Mouse (Mus musculus) MEL (cell line): ENCODE measurements around the gene Mmd. TPM values are rescaled to one million over a fixed set of nuclear protein-coding genes. Genes with fewer than 3 reads are reported as not detected.

ENCODE experiments used
- DNase-seq: peaks from one replicate; pipeline ENCODE4 v3.0.0; 2011; ENCODE audit warnings: low read depth, low spot score
- H3K27ac ChIP-seq: 2 replicates; pipeline ENCODE4 v1.5.1; 2012; ENCODE audit warnings: low read depth, mild to moderate bottlenecking, control low read depth, low read length, moderate library complexity; ENCODE audit not compliant: control insufficient read depth
- H3K27me3 ChIP-seq, 2 experiments: fragments of 150-350 bp in 1 of 2; sonication (generic) in 1 of 2; 2 replicates each; pipeline ENCODE4 v1.6.1; 2012; ENCODE audit warnings: low read length in 2 of 2, mild to moderate bottlenecking in 2 of 2, improper control_type of control experiment in 1 of 2, moderate library complexity in 1 of 2; ENCODE audit not compliant: insufficient read depth in 2 of 2, control insufficient read depth in 1 of 2
- H3K36me3 ChIP-seq, 2 experiments: 2 replicates each; pipeline ENCODE4 v1.6.1; 2012 to 2014; ENCODE audit warnings: low read length in 2 of 2, improper control_type of control experiment in 1 of 2, inconsistent platforms in 1 of 2, mild to moderate bottlenecking in 1 of 2; ENCODE audit not compliant: insufficient read depth in 2 of 2, control insufficient read depth in 1 of 2
- H3K4me1 ChIP-seq, 2 experiments: fragments of 150-350 bp in 1 of 2; sonication (generic) in 1 of 2; 2 replicates each; pipeline ENCODE4 v1.6.1; 2012; ENCODE audit warnings: low read length in 2 of 2, improper control_type of control experiment in 1 of 2, mild to moderate bottlenecking in 1 of 2; ENCODE audit not compliant: insufficient read depth in 2 of 2, control insufficient read depth in 1 of 2
- H3K4me3 ChIP-seq, 2 experiments: fragments of 150-350 bp in 1 of 2; sonication (generic) in 1 of 2; 2 replicates each; pipeline ENCODE4 v1.5.1; 2012; ENCODE audit warnings: low read depth in 2 of 2, low read length in 2 of 2, mild to moderate bottlenecking in 2 of 2, moderate library complexity in 2 of 2, control low read depth in 1 of 2, improper control_type of control experiment in 1 of 2; ENCODE audit not compliant: control insufficient read depth in 1 of 2, insufficient read depth in 1 of 2
- H3K79me2 ChIP-seq: 2 replicates; pipeline ENCODE4 v1.6.1; 2012; ENCODE audit warnings: mild to moderate bottlenecking, low read length, moderate library complexity; ENCODE audit not compliant: control insufficient read depth, poor library complexity, insufficient read depth
- H3K9ac ChIP-seq: 2 replicates; pipeline ENCODE4 v1.6.1; 2012; ENCODE audit warnings: low read depth, mild to moderate bottlenecking, control low read depth, low read length, moderate library complexity; ENCODE audit not compliant: control insufficient read depth, poor library complexity, severe bottlenecking
- H3K9me3 ChIP-seq: fragments of 150-350 bp; sonication (generic); replicated peaks from 2 replicates; pipeline ENCODE4 v1.6.1; 2012; ENCODE audit warnings: mild to moderate bottlenecking, low read length, improper control_type of control experiment, moderate library complexity; ENCODE audit not compliant: insufficient read depth
- BHLHE40 ChIP-seq: IDR thresholded peaks from 2 replicates; pipeline ENCODE4 v1.6.1; 2012; ENCODE audit warnings: low read depth, mild to moderate bottlenecking, inconsistent platforms, low read length, improper control_type of control experiment, borderline replicate concordance
- CHD1 ChIP-seq: IDR thresholded peaks from 2 replicates; pipeline ENCODE4 v1.6.1; 2012; ENCODE audit warnings: low read depth, mild to moderate bottlenecking, inconsistent platforms, low read length, improper control_type of control experiment
- CHD2 ChIP-seq: IDR thresholded peaks from 2 replicates; pipeline ENCODE4 v1.6.1; 2011; ENCODE audit warnings: low read length, improper control_type of control experiment
- CTCF ChIP-seq, 3 experiments: IDR thresholded peaks in 2 of 3; conservative IDR thresholded peaks in 1 of 3; 2 replicates each; pipeline ENCODE4 v1.5.1; 2011 to 2012; ENCODE audit warnings: low read length in 3 of 3, low read depth in 2 of 3, mild to moderate bottlenecking in 2 of 3, improper control_type of control experiment in 1 of 3, inconsistent platforms in 1 of 3, mixed read lengths in 1 of 3, moderate library complexity in 1 of 3; ENCODE audit not compliant: control insufficient read depth in 1 of 3, insufficient read depth in 1 of 3, poor library complexity in 1 of 3, severe bottlenecking in 1 of 3
- ELF1 ChIP-seq: IDR thresholded peaks from 2 replicates; pipeline ENCODE4 v1.6.1; 2014; ENCODE audit warnings: low read depth, mild to moderate bottlenecking, inconsistent platforms, low read length, improper control_type of control experiment, moderate library complexity
- EP300 ChIP-seq, 2 experiments: IDR thresholded peaks; 2 replicates each; pipeline ENCODE4 v1.6.1; 2011; ENCODE audit warnings: improper control_type of control experiment in 2 of 2, low read length in 2 of 2, low read depth in 1 of 2, mild to moderate bottlenecking in 1 of 2
- ETS1 ChIP-seq: IDR thresholded peaks from 2 replicates; pipeline ENCODE4 v1.6.1; 2012; ENCODE audit warnings: low read depth, mild to moderate bottlenecking, inconsistent platforms, low read length, improper control_type of control experiment, moderate library complexity
- GATA1 ChIP-seq: IDR thresholded peaks from 2 replicates; pipeline ENCODE4 v1.6.1; 2011; ENCODE audit warnings: low read depth, low read length, improper control_type of control experiment
- JUND ChIP-seq: IDR thresholded peaks from 2 replicates; pipeline ENCODE4 v1.6.1; 2011; ENCODE audit warnings: low read depth, mild to moderate bottlenecking, improper control_type of control experiment, low read length
- MAX ChIP-seq: IDR thresholded peaks from 2 replicates; pipeline ENCODE4 v1.6.1; 2011; ENCODE audit warnings: low read length, improper control_type of control experiment
- MEF2A ChIP-seq: IDR thresholded peaks from 2 replicates; pipeline ENCODE4 v1.6.1; 2014; ENCODE audit warnings: low read depth, mild to moderate bottlenecking, inconsistent platforms, low read length, improper control_type of control experiment; ENCODE audit not compliant: poor library complexity, insufficient replicate concordance, severe bottlenecking; ENCODE audit errors: extremely low read depth
- MXI1 ChIP-seq: IDR thresholded peaks from 2 replicates; pipeline ENCODE4 v1.6.1; 2011; ENCODE audit warnings: mild to moderate bottlenecking, low read depth, low read length, improper control_type of control experiment
- MYB ChIP-seq: IDR thresholded peaks from 2 replicates; pipeline ENCODE4 v1.6.1; 2011; ENCODE audit warnings: mild to moderate bottlenecking, low read depth, low read length, improper control_type of control experiment
- NELFE ChIP-seq: IDR thresholded peaks from 2 replicates; pipeline ENCODE4 v1.6.1; 2011; ENCODE audit warnings: low read depth, low read length, improper control_type of control experiment
- NRF1 ChIP-seq: IDR thresholded peaks from 2 replicates; pipeline ENCODE4 v1.6.1; 2014; ENCODE audit warnings: low read depth, mild to moderate bottlenecking, inconsistent platforms, low read length, improper control_type of control experiment, moderate library complexity; ENCODE audit not compliant: poor library complexity, insufficient read depth, severe bottlenecking
- POLR2A ChIP-seq, 2 experiments: IDR thresholded peaks; 2 replicates each; pipeline ENCODE4 v1.6.1; 2011 to 2012; ENCODE audit warnings: low read length in 2 of 2, mild to moderate bottlenecking in 2 of 2, control low read depth in 1 of 2, improper control_type of control experiment in 1 of 2, low read depth in 1 of 2, moderate library complexity in 1 of 2; ENCODE audit not compliant: control insufficient read depth in 1 of 2, insufficient read depth in 1 of 2, poor library complexity in 1 of 2
- POLR2AphosphoS5 ChIP-seq: IDR thresholded peaks from 2 replicates; pipeline ENCODE4 v1.6.1; 2012; ENCODE audit warnings: low read depth, borderline replicate concordance, mild to moderate bottlenecking, inconsistent platforms, low read length, moderate library complexity, mixed read lengths
- RAD21 ChIP-seq: IDR thresholded peaks from 2 replicates; pipeline ENCODE4 v1.6.1; 2011; ENCODE audit warnings: mild to moderate bottlenecking, low read depth, low read length, improper control_type of control experiment
- RCOR1 ChIP-seq: IDR thresholded peaks from 2 replicates; pipeline ENCODE4 v1.6.1; 2012; ENCODE audit warnings: low read depth, mild to moderate bottlenecking, inconsistent platforms, low read length, improper control_type of control experiment
- SIN3A ChIP-seq: IDR thresholded peaks from 2 replicates; pipeline ENCODE4 v1.6.1; 2012; ENCODE audit warnings: low read length, improper control_type of control experiment, inconsistent platforms
- SMC3 ChIP-seq: IDR thresholded peaks from 2 replicates; pipeline ENCODE4 v1.6.1; 2011; ENCODE audit warnings: low read depth, low read length, improper control_type of control experiment
- TAL1 ChIP-seq: IDR thresholded peaks from 2 replicates; pipeline ENCODE4 v1.6.1; 2012; ENCODE audit warnings: mild to moderate bottlenecking, inconsistent platforms, low read length, moderate library complexity, mixed read lengths
- TCF12 ChIP-seq: IDR thresholded peaks from 2 replicates; pipeline ENCODE4 v1.6.1; 2014; ENCODE audit warnings: low read depth, mild to moderate bottlenecking, inconsistent platforms, low read length, improper control_type of control experiment, moderate library complexity
- USF1 ChIP-seq: IDR thresholded peaks from 2 replicates; pipeline ENCODE4 v1.6.1; 2014; ENCODE audit warnings: low read depth, mild to moderate bottlenecking, inconsistent platforms, low read length, improper control_type of control experiment, moderate library complexity
- ZC3H11A ChIP-seq: IDR thresholded peaks from 2 replicates; pipeline ENCODE4 v1.6.1; 2012; ENCODE audit warnings: low read depth, mild to moderate bottlenecking, inconsistent platforms, low read length, improper control_type of control experiment
- ZKSCAN1 ChIP-seq: IDR thresholded peaks from 2 replicates; pipeline ENCODE4 v1.6.1; 2012; ENCODE audit warnings: low read depth, mild to moderate bottlenecking, inconsistent platforms, low read length, improper control_type of control experiment, moderate library complexity
- ZMIZ1 ChIP-seq: IDR thresholded peaks from 2 replicates; pipeline ENCODE4 v1.6.1; 2012; ENCODE audit warnings: low read depth, mild to moderate bottlenecking, inconsistent platforms, low read length, improper control_type of control experiment, moderate library complexity
- ZNF384 ChIP-seq: IDR thresholded peaks from 2 replicates; pipeline ENCODE4 v1.6.1; 2012; ENCODE audit warnings: low read depth, mild to moderate bottlenecking, inconsistent platforms, low read length, improper control_type of control experiment
- polyA plus RNA-seq, 2 experiments: library from polyadenylated mRNA; stranded (reverse) in 1 of 2; unstranded in 1 of 2; fragments of >175 nt in 1 of 2; fragments of >200 nt in 1 of 2; gene quantifications; 2 replicates each; pipeline versions ENCODE4 v1.2.1 to v1.2.4; 2012; ENCODE audit warnings: low replicate concordance in 2 of 2, low read depth in 1 of 2; ENCODE audit not compliant: insufficient read length in 2 of 2, insufficient read depth in 1 of 2, missing spikeins in 1 of 2
- total RNA-seq: library from RNA; depleted of rRNA; stranded (reverse); fragments of 300-350 nt; gene quantifications from 2 replicates; pipeline ENCODE4 v1.2.3, GENCODE M21; 2012

Mmd gene
- total and polyA plus RNA-seq, 3 experiments = 7.4 to 15.5 TPM; not detected in 1

DNA sequence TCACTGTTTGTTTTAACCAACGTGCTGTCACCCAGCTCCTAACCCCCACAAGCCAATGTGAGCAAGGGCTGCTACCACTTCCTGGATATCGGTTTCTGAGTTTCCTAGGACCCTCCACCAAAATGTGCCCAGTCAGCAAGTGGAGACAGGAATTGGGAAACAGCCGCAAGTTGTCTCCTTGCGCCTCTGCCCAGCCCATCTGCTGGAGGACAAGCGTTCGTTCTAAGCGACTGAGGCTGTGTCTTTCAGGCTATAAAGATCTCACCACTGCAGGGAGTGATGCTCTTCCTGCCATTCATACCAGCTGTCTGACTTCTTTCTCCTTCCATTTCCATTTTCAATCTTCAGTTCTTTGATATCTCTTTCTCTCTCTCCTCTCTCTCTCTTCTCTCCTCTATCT, 71.7 kb downstream of the Mmd start:
- TF ChIP-seq BHLHE40 = no peak
- TF ChIP-seq POLR2AphosphoS5 = no peak
- no peak for TF ChIP-seq CHD2
- TF ChIP-seq TAL1 = no peak
- no peak for TF ChIP-seq MXI1
- TF ChIP-seq MEF2A = no peak
- TF ChIP-seq USF1 = no peak
- no peak for TF ChIP-seq GATA1
- TF ChIP-seq NELFE = no peak
- no peak for TF ChIP-seq EP300 (IDR thresholded peaks at IDR 0.05; ENCODE audit: low read depth in 1 of 2, low read length in 2 of 2)
- TF ChIP-seq TCF12 = no peak
- no peak for TF ChIP-seq ZC3H11A
- TF ChIP-seq CHD1 = no peak
- no peak for TF ChIP-seq ZNF384
- no peak for TF ChIP-seq NRF1
- no peak for TF ChIP-seq ELF1
- TF ChIP-seq ETS1 = no peak
- no peak for TF ChIP-seq RCOR1
- no peak for TF ChIP-seq POLR2A (IDR thresholded peaks at IDR 0.05; ENCODE audit: control insufficient read depth in 1 of 2, insufficient read depth in 1 of 2, low read depth in 1 of 2, low read length in 2 of 2, poor library complexity in 1 of 2)
- TF ChIP-seq CTCF (IDR thresholded peaks at IDR 0.05 in 2 of 3, conservative IDR thresholded peaks at IDR 0.05 in 1 of 3; ENCODE audit: control insufficient read depth in 1 of 3, insufficient read depth in 1 of 3, low read depth in 2 of 3, low read length in 3 of 3, poor library complexity in 1 of 3, severe bottlenecking in 1 of 3) = no peak
- Histone ChIP-seq H3K27ac (no peak overlapping the region), H3K79me2 (no peaks in the 10 kb centered on the region), H3K27me3 (no peaks in the 10 kb centered on the region; a peak in 2 of 4 replicates), H3K4me1 (no peaks in the 10 kb centered on the region), H3K36me3 (no peaks in the 10 kb centered on the region), H3K9ac (no peak overlapping the region), H3K4me3 (no peak overlapping the region), H3K9me3 (no peaks in the 10 kb centered on the region)
- DNase-seq = no peak

DNA sequence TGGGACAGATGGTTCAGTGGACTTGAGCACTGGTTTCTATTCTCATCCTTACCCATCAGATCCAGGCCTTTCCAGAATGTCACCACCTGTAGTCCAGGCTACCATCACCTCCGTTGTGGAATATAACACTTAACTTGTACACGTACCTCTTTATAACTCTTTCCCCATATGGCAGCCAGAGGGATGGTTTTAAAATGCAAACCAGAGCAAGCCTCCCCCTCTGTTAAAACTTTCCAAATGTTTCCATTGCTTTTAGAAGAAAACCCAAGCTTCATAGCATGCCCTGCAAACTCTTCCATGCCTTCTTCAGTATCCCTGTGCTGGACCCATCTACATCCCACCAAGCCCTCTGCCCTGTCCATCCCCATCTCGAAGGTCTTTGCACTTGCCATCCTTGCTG, 75.3 kb downstream of the Mmd start:
- H3K27ac ChIP-seq = no peak overlapping the region
- H3K36me3 ChIP-seq = no peaks in the 10 kb centered on the region
- H3K4me3 ChIP-seq = no peak overlapping the region
- H3K9ac ChIP-seq = no peak overlapping the region
- peaks cover 1 to 5% of the 10 kb centered on the region in 2 experiments; a peak in 3 of 4 replicates for H3K27me3 ChIP-seq
- no peaks in the 10 kb centered on the region for H3K4me1 ChIP-seq
- H3K9me3 ChIP-seq = no peaks in the 10 kb centered on the region
- DNase-seq = no peak
- no peaks in the 10 kb centered on the region for H3K79me2 ChIP-seq
- TF ChIP-seq MEF2A (no peak), EP300 (IDR thresholded peaks at IDR 0.05; ENCODE audit: low read depth in 1 of 2, low read length in 2 of 2) (no peak), RAD21 (no peak), BHLHE40 (no peak), ZKSCAN1 (no peak), MAX (no peak), ZMIZ1 (no peak), MYB (no peak), MXI1 (no peak), RCOR1 (no peak), JUND (no peak), TAL1 (no peak), GATA1 (no peak), SMC3 (no peak), SIN3A (no peak)
